Mouse (Mus musculus) lung, postnatal 25 days (tissue): ENCODE data around the gene Pik3c2b.

Source experiments
- DNase-seq: peaks from one replicate; pipeline ENCODE4 v3.0.0; 2022; ENCODE audit warnings: low spot score

Pik3c2b gene

DNA sequence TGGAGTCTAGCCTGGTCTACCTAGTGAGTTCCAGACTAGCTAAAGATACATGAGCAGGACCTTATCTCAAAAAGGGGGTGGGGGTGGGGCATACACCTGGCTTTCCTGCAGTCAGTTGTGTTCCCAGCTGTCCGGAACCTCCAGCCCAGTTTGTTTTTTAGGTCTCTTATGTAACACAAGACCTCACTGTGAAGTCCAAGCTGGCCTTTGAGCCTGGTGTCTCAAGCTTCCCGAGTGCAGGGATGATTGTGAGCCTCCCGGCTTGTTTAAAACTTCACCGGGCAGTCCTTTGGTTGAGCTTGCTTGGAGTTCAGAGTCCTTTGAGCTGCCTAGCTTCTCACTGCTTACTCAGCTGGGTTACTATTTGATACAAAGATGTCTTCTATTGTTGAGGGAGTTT, 88.6 kb downstream of the Pik3c2b start:
- DNase-seq: no peak

DNA sequence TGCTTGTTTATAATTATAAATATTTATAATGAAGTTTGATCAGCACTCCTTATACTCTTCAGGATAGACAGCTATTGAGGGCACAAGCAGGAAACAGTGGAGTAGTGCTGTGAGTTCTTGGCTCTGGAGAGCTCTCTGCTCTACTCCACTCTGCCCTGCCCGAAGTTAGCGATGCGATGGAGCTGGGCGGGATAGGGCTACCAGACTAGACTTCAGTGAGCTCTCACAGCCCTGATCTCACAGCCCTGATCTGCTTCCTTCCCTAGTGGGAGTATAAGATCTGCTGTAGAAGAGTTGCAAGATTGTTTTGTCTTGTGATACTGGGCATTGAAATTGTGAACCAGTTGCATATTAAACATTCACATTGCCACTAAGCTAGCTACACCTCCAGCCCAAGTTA, 89.4 kb downstream of the Pik3c2b start:
- no peak for DNase-seq

DNA sequence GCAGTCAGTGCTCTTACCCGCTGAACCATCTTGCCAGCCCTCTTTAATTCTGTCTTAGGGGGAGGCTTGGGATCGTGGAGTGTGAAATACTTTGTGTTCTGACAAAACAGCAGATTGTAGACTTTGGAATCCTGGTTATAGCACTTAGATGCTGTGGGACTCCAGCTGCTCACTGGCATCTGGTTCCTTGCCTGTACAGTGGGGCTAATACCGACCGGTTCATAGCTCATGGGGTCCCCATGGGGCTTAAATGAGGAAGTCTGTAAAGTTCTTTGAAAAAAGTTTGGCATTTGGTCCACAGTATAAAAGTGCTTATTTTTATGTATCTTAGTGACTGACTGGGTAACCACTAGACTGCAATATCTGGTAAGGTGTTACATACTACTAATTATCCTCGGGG, 90.3 kb downstream of the Pik3c2b start:
- no peak for DNase-seq

DNA sequence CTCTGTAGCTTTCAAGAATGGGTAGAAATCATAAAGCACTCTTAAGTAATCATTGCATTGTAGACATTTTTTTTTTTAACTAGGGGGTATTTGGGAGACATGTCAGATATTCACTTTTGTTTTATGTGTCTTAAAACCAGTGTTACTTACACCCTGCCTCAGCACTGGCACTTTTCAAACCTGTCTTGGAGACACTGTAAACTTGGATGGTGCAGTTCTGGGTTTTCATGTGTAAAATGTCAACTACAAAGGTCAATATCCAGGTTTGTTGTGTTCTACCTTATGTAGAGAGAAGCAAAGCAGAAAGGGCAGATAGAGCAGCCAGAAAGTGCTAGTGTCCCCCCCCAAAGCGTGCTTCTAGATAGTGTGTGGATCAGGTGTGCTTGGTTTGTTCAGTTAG, 92.9 kb downstream of the Pik3c2b start:
- no peak for DNase-seq

DNA sequence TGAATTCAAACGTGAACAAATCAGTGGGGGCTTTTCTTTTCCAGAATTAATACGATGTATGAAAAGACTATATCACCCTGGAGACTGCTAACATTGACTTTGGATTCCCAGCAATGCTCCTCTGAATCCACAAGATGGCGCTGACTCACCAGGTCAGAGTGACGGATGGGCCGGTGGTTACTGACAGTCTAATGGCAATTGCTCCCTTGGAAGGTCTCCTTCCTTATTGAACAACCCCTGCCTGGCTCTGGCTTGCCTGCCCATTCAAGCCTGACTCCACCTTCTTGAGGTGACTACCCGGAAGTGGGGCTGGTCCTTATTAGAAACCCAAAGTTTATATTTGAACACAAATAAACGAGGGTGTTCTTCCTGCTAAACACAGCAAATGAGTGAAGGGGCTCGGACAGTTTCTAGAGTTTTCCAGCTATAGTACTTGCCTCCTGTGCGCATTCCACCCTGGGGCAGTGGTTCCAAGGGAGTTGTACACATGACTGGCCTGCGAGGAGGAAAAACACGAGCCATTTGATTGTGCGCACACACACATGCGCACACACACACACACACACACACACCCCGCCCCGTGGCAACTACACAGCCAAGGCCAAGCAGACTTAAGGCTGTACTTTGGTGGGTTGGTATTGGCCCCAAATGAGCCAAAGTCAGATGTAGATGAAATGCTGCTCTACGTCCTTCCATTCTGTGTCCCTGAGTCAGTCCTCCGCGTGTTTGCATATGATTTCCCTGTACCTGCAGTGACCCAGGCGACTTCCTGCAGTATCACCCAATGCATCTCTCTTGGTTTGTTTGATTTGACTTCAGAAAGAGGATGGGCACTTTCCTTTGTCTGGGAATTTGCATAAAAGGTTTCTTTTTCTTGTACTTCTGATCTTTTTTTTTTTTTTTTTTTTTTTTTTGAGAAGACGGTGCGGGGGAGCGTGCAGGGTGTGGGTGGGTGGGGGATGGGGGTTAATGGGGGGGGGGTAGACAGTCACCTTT, 100.8 kb downstream of the Pik3c2b start:
- peak; percentile 69 for DNase-seq

DNA sequence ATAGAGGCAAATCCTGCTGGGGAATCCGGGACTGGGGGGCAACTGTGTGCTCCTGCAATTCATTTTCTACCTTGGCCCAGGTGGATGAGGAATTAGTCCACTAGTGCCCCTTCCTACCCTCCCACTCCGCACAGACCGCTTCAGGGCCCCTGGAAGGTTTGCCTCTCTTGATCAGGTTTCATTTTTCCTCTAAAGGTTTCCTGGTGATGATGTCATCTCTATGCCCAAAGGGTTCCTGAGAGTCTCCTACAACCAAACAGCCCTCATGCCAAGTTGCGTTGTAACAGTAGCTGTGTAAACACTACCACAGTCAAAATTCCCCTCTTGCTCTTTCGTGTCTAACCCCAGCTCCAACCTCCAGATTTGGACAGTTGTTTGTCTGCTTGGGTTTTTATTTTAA, 101.9 kb downstream of the Pik3c2b start:
- peak; percentile 50 for DNase-seq

DNA sequence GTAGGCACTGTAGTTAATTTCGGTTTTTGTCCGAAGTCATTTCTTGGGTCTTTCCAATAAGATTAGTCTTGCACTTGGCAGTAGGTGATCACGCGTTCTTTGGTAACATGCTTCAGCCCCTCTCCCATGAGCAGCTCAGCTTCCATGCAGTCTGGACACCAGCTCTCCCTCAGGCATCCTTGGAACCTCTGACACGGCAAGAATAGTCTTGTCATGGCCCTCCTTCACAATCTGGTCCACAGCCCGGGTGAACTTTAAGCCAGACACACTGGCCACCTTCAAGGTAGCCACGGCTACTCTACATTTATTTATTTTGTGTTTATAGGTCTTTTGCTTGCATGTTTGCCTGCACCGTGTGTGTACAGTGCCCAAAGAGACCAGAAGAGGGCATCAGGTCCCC, 102.7 kb downstream of the Pik3c2b start:
- no peak for DNase-seq

DNA sequence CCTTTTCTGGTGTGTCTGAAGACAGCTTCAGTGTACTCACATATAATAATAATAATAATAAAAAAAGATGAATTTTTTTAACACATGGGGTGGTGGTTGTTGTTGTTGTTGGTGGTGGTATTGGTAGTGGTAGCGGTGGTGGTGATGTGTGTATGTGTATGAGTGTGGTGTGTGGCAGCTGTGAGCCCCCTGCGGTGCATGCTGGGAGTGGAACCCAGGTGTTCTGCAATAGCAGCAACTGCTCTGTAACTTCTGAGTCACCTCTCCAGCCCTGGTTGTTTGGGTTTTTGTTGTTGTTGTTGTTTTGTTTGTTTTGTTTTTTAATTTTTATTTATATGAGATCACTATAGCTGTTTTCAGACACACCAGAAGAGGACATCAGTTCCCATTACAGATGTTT, 105.1 kb downstream of the Pik3c2b start:
- DNase-seq: no peak

DNA sequence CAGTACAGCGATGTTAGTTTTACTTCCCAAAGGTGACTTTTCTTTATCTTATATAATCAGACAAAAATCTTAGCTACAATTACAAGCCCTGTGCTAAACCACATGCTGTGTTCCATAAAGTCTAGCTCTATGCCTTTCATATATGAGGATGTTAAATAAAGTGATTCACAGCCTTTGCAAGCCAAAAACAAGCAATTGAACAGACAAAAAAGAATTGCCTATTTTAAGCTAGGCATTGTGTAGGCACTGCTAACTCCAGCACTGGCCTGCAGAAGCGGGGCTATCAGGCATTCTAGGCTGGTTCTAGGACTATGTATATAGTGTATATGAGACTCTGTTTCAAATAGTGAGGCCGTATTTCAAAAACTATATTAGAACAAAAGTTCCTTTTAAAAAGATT, 106.7 kb downstream of the Pik3c2b start:
- no peak for DNase-seq

DNA sequence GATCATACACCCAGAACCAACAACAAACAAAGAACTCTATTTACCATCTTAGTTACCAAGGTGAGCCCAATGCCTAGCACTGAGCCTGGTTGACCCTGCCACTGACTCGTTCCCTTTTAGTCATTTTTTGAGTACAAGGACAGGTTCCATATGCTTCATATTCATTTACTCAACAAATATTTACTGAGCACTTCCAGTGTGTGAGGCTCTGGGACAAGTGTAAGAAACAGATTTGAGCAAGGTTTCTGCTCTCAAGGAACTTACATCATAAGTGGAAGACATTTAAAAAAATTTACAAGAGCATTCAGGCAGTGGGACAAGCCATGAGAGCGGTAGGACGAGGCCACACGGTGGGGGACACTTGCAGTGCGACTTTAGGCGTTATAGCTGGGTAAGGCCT, 109.8 kb downstream of the Pik3c2b start:
- no peak for DNase-seq
